Mouse (Mus musculus) MEL (cell line): ENCODE results near the gene Kcmf1. TPM values are rescaled to one million over a fixed set of nuclear protein-coding genes. Genes with fewer than 3 reads are reported as not detected.

Source experiments
- DNase-seq: peaks from one replicate; pipeline ENCODE4 v3.0.0; 2011; ENCODE audit warnings: low read depth, low spot score
- H3K27ac ChIP-seq: 2 replicates; pipeline ENCODE4 v1.5.1; 2012; ENCODE audit warnings: low read depth, mild to moderate bottlenecking, control low read depth, low read length, moderate library complexity; ENCODE audit not compliant: control insufficient read depth
- H3K27me3 ChIP-seq, 2 experiments: fragments of 150-350 bp in 1 of 2; sonication (generic) in 1 of 2; 2 replicates each; pipeline ENCODE4 v1.6.1; 2012; ENCODE audit warnings: low read length in 2 of 2, mild to moderate bottlenecking in 2 of 2, improper control_type of control experiment in 1 of 2, moderate library complexity in 1 of 2; ENCODE audit not compliant: insufficient read depth in 2 of 2, control insufficient read depth in 1 of 2
- H3K36me3 ChIP-seq, 2 experiments: 2 replicates each; pipeline ENCODE4 v1.6.1; 2012 to 2014; ENCODE audit warnings: low read length in 2 of 2, improper control_type of control experiment in 1 of 2, inconsistent platforms in 1 of 2, mild to moderate bottlenecking in 1 of 2; ENCODE audit not compliant: insufficient read depth in 2 of 2, control insufficient read depth in 1 of 2
- H3K4me1 ChIP-seq, 2 experiments: fragments of 150-350 bp in 1 of 2; sonication (generic) in 1 of 2; 2 replicates each; pipeline ENCODE4 v1.6.1; 2012; ENCODE audit warnings: low read length in 2 of 2, improper control_type of control experiment in 1 of 2, mild to moderate bottlenecking in 1 of 2; ENCODE audit not compliant: insufficient read depth in 2 of 2, control insufficient read depth in 1 of 2
- H3K4me3 ChIP-seq, 2 experiments: fragments of 150-350 bp in 1 of 2; sonication (generic) in 1 of 2; 2 replicates each; pipeline ENCODE4 v1.5.1; 2012; ENCODE audit warnings: low read depth in 2 of 2, low read length in 2 of 2, mild to moderate bottlenecking in 2 of 2, moderate library complexity in 2 of 2, control low read depth in 1 of 2, improper control_type of control experiment in 1 of 2; ENCODE audit not compliant: control insufficient read depth in 1 of 2, insufficient read depth in 1 of 2
- H3K79me2 ChIP-seq: 2 replicates; pipeline ENCODE4 v1.6.1; 2012; ENCODE audit warnings: mild to moderate bottlenecking, low read length, moderate library complexity; ENCODE audit not compliant: control insufficient read depth, poor library complexity, insufficient read depth
- H3K9ac ChIP-seq: 2 replicates; pipeline ENCODE4 v1.6.1; 2012; ENCODE audit warnings: low read depth, mild to moderate bottlenecking, control low read depth, low read length, moderate library complexity; ENCODE audit not compliant: control insufficient read depth, poor library complexity, severe bottlenecking
- H3K9me3 ChIP-seq: fragments of 150-350 bp; sonication (generic); replicated peaks from 2 replicates; pipeline ENCODE4 v1.6.1; 2012; ENCODE audit warnings: mild to moderate bottlenecking, low read length, improper control_type of control experiment, moderate library complexity; ENCODE audit not compliant: insufficient read depth
- CHD1 ChIP-seq: IDR thresholded peaks from 2 replicates; pipeline ENCODE4 v1.6.1; 2012; ENCODE audit warnings: low read depth, mild to moderate bottlenecking, inconsistent platforms, low read length, improper control_type of control experiment
- CTCF ChIP-seq, 3 experiments: IDR thresholded peaks in 2 of 3; conservative IDR thresholded peaks in 1 of 3; 2 replicates each; pipeline ENCODE4 v1.5.1; 2011 to 2012; ENCODE audit warnings: low read length in 3 of 3, low read depth in 2 of 3, mild to moderate bottlenecking in 2 of 3, improper control_type of control experiment in 1 of 3, inconsistent platforms in 1 of 3, mixed read lengths in 1 of 3, moderate library complexity in 1 of 3; ENCODE audit not compliant: control insufficient read depth in 1 of 3, insufficient read depth in 1 of 3, poor library complexity in 1 of 3, severe bottlenecking in 1 of 3
- E2F4 ChIP-seq: IDR thresholded peaks from 2 replicates; pipeline ENCODE4 v1.6.1; 2011; ENCODE audit warnings: low read depth, low read length, improper control_type of control experiment, borderline replicate concordance
- ELF1 ChIP-seq: IDR thresholded peaks from 2 replicates; pipeline ENCODE4 v1.6.1; 2014; ENCODE audit warnings: low read depth, mild to moderate bottlenecking, inconsistent platforms, low read length, improper control_type of control experiment, moderate library complexity
- EP300 ChIP-seq, 2 experiments: IDR thresholded peaks; 2 replicates each; pipeline ENCODE4 v1.6.1; 2011; ENCODE audit warnings: improper control_type of control experiment in 2 of 2, low read length in 2 of 2, low read depth in 1 of 2, mild to moderate bottlenecking in 1 of 2
- ETS1 ChIP-seq: IDR thresholded peaks from 2 replicates; pipeline ENCODE4 v1.6.1; 2012; ENCODE audit warnings: low read depth, mild to moderate bottlenecking, inconsistent platforms, low read length, improper control_type of control experiment, moderate library complexity
- GABPA ChIP-seq: IDR thresholded peaks from 2 replicates; pipeline ENCODE4 v1.6.1; 2012; ENCODE audit warnings: low read depth, mild to moderate bottlenecking, inconsistent platforms, low read length, improper control_type of control experiment, moderate library complexity
- GATA1 ChIP-seq: IDR thresholded peaks from 2 replicates; pipeline ENCODE4 v1.6.1; 2011; ENCODE audit warnings: low read depth, low read length, improper control_type of control experiment
- HCFC1 ChIP-seq: IDR thresholded peaks from 2 replicates; pipeline ENCODE4 v1.6.1; 2012; ENCODE audit warnings: low read depth, mild to moderate bottlenecking, inconsistent platforms, low read length, improper control_type of control experiment, moderate library complexity
- MAFK ChIP-seq: IDR thresholded peaks from 2 replicates; pipeline ENCODE4 v1.6.1; 2011; ENCODE audit warnings: low read depth, mild to moderate bottlenecking, low read length, improper control_type of control experiment, borderline replicate concordance
- MAZ ChIP-seq: IDR thresholded peaks from 2 replicates; pipeline ENCODE4 v1.6.1; 2012; ENCODE audit warnings: low read depth, mild to moderate bottlenecking, inconsistent platforms, low read length, improper control_type of control experiment
- MEF2A ChIP-seq: IDR thresholded peaks from 2 replicates; pipeline ENCODE4 v1.6.1; 2014; ENCODE audit warnings: low read depth, mild to moderate bottlenecking, inconsistent platforms, low read length, improper control_type of control experiment; ENCODE audit not compliant: poor library complexity, insufficient replicate concordance, severe bottlenecking; ENCODE audit errors: extremely low read depth
- MYC ChIP-seq: IDR thresholded peaks from 2 replicates; pipeline ENCODE4 v1.6.1; 2011; ENCODE audit warnings: low read depth, mild to moderate bottlenecking, low read length, improper control_type of control experiment, moderate library complexity
- NELFE ChIP-seq: IDR thresholded peaks from 2 replicates; pipeline ENCODE4 v1.6.1; 2011; ENCODE audit warnings: low read depth, low read length, improper control_type of control experiment
- NRF1 ChIP-seq: IDR thresholded peaks from 2 replicates; pipeline ENCODE4 v1.6.1; 2014; ENCODE audit warnings: low read depth, mild to moderate bottlenecking, inconsistent platforms, low read length, improper control_type of control experiment, moderate library complexity; ENCODE audit not compliant: poor library complexity, insufficient read depth, severe bottlenecking
- POLR2A ChIP-seq, 2 experiments: IDR thresholded peaks; 2 replicates each; pipeline ENCODE4 v1.6.1; 2011 to 2012; ENCODE audit warnings: low read length in 2 of 2, mild to moderate bottlenecking in 2 of 2, control low read depth in 1 of 2, improper control_type of control experiment in 1 of 2, low read depth in 1 of 2, moderate library complexity in 1 of 2; ENCODE audit not compliant: control insufficient read depth in 1 of 2, insufficient read depth in 1 of 2, poor library complexity in 1 of 2
- POLR2AphosphoS5 ChIP-seq: IDR thresholded peaks from 2 replicates; pipeline ENCODE4 v1.6.1; 2012; ENCODE audit warnings: low read depth, borderline replicate concordance, mild to moderate bottlenecking, inconsistent platforms, low read length, moderate library complexity, mixed read lengths
- RCOR1 ChIP-seq: IDR thresholded peaks from 2 replicates; pipeline ENCODE4 v1.6.1; 2012; ENCODE audit warnings: low read depth, mild to moderate bottlenecking, inconsistent platforms, low read length, improper control_type of control experiment
- SIN3A ChIP-seq: IDR thresholded peaks from 2 replicates; pipeline ENCODE4 v1.6.1; 2012; ENCODE audit warnings: low read length, improper control_type of control experiment, inconsistent platforms
- SMC3 ChIP-seq: IDR thresholded peaks from 2 replicates; pipeline ENCODE4 v1.6.1; 2011; ENCODE audit warnings: low read depth, low read length, improper control_type of control experiment
- TAL1 ChIP-seq: IDR thresholded peaks from 2 replicates; pipeline ENCODE4 v1.6.1; 2012; ENCODE audit warnings: mild to moderate bottlenecking, inconsistent platforms, low read length, moderate library complexity, mixed read lengths
- TCF12 ChIP-seq: IDR thresholded peaks from 2 replicates; pipeline ENCODE4 v1.6.1; 2014; ENCODE audit warnings: low read depth, mild to moderate bottlenecking, inconsistent platforms, low read length, improper control_type of control experiment, moderate library complexity
- ZMIZ1 ChIP-seq: IDR thresholded peaks from 2 replicates; pipeline ENCODE4 v1.6.1; 2012; ENCODE audit warnings: low read depth, mild to moderate bottlenecking, inconsistent platforms, low read length, improper control_type of control experiment, moderate library complexity
- polyA plus RNA-seq, 2 experiments: library from polyadenylated mRNA; stranded (reverse) in 1 of 2; unstranded in 1 of 2; fragments of >175 nt in 1 of 2; fragments of >200 nt in 1 of 2; gene quantifications; 2 replicates each; pipeline versions ENCODE4 v1.2.1 to v1.2.4; 2012; ENCODE audit warnings: low replicate concordance in 2 of 2, low read depth in 1 of 2; ENCODE audit not compliant: insufficient read length in 2 of 2, insufficient read depth in 1 of 2, missing spikeins in 1 of 2
- total RNA-seq: library from RNA; depleted of rRNA; stranded (reverse); fragments of 300-350 nt; gene quantifications from 2 replicates; pipeline ENCODE4 v1.2.3, GENCODE M21; 2012

Kcmf1 gene
- total and polyA plus RNA-seq, 3 experiments: 77.0 to 195 (median 133) TPM

- TF ChIP-seq SIN3A (no peak), NRF1 (no peak), MAFK (no peak), CHD1 (no peak), MAZ (no peak), POLR2A (IDR thresholded peaks at IDR 0.05; ENCODE audit: control insufficient read depth in 1 of 2, insufficient read depth in 1 of 2, low read depth in 1 of 2, low read length in 2 of 2, poor library complexity in 1 of 2) (no peak), ELF1 (0 out of 2 replicates have a peak, but pooled peaks have one; percentile 17), TAL1 (no peak), NELFE (no peak), GATA1 (peak; percentile 30; the same call in 1 of the 2 replicates), ZMIZ1 (no peak), EP300 (IDR thresholded peaks at IDR 0.05; ENCODE audit: low read depth in 1 of 2, low read length in 2 of 2) (no peak), ETS1 (no peak), GABPA (no peak), CTCF (IDR thresholded peaks at IDR 0.05 in 2 of 3, conservative IDR thresholded peaks at IDR 0.05 in 1 of 3; ENCODE audit: control insufficient read depth in 1 of 3, insufficient read depth in 1 of 3, low read depth in 2 of 3, low read length in 3 of 3, poor library complexity in 1 of 3, severe bottlenecking in 1 of 3) (peak; percentile 50 to 60 (median 54))
- Histone ChIP-seq H3K79me2 (no peaks in the 10 kb centered on the region), H3K4me1 (peaks cover 0 to 3% of the 10 kb centered on the region in 2 experiments; a peak in 1 of 4 replicates), H3K9ac (no peak overlapping the region), H3K27me3 (no peaks in the 10 kb centered on the region), H3K9me3 (no peaks in the 10 kb centered on the region), H3K36me3 (peaks cover 10 to 19% of the 10 kb centered on the region in 2 experiments), H3K4me3 (no peak overlapping the region), H3K27ac (no peak overlapping the region)
- peak; percentile 62 for DNase-seq
These were observed 48.1 kb downstream of the Kcmf1 start for GRCm38 (mm10) chr6:72851633-72852032.

DNA sequence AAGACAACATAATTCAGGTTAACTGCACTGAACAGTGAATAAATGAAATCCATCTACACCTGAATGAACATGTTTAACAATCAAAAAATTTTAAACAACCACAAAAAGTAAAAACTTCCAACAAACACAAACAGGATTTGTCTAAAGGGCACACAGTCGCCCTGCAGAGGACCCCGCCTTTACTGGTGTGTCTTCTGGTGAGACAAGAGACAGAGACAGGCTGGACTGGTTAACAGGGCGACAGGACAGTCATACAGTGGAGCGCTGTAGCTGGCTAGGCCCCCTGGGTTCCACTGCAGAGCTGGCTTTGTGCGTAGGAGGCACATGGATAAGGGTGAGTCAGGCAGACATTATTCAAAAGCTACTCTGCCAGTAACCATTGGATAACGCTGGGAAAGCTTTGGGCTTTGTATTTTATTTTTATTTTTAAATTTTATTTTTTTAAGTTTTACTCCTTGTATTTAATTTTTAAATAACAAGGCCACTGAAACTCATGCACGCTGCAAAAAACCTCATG lies 57.7 kb downstream of the Kcmf1 start:
- peaks cover 0 to 20% of the 10 kb centered on the region in 2 experiments; a peak in 2 of 4 replicates for H3K36me3 ChIP-seq
- no peaks in the 10 kb centered on the region for H3K4me1 ChIP-seq
- no peak for DNase-seq
- H3K27me3 ChIP-seq: no peaks in the 10 kb centered on the region
- no peaks in the 10 kb centered on the region for H3K79me2 ChIP-seq
- H3K27ac ChIP-seq: no peak overlapping the region
- H3K4me3 ChIP-seq: no peak overlapping the region
- H3K9ac ChIP-seq: no peak overlapping the region
- H3K9me3 ChIP-seq: no peaks in the 10 kb centered on the region
- TF ChIP-seq TCF12: no peak
- no peak for TF ChIP-seq GABPA
- TF ChIP-seq SMC3: no peak
- TF ChIP-seq TAL1: no peak
- TF ChIP-seq NRF1: no peak
- no peak for TF ChIP-seq POLR2A (IDR thresholded peaks at IDR 0.05; ENCODE audit: control insufficient read depth in 1 of 2, insufficient read depth in 1 of 2, low read depth in 1 of 2, low read length in 2 of 2, poor library complexity in 1 of 2)
- TF ChIP-seq MAZ: no peak
- TF ChIP-seq RCOR1: no peak
- TF ChIP-seq MYC: no peak
- TF ChIP-seq ETS1: no peak
- no peak for TF ChIP-seq E2F4
- TF ChIP-seq MEF2A: no peak
- no peak for TF ChIP-seq POLR2AphosphoS5
- no peak for TF ChIP-seq HCFC1
- TF ChIP-seq, all 39 proteins: peak for 0
